Mouse (Mus musculus): ENCODE measurements around the gene Nags.

- TF ChIP-seq TAL1 (IDR thresholded peaks at IDR 0.05; ENCODE audit: low read length) (no peak), GATA1 (IDR thresholded peaks at IDR 0.05; ENCODE audit: low read length) (no peak)
These were observed 38.9 kb downstream of the Nags start for GRCm38 (mm10) chr11:102184253-102184645.

Data from erythroblast, embryonic 14.5 days (primary cell).